Mouse (Mus musculus) hindbrain, embryonic 14.5 days (tissue): Measurements from ENCODE around the gene Hgd. TPM values are rescaled to one million over a fixed set of nuclear protein-coding genes. Genes with fewer than 3 reads are reported as not detected.

Experiments
- ATAC-seq: fragments of 200-750 bp; cut with Nextera tagmentation; 2 replicates; pipeline ENCODE4 v1.8.0; 2017; ENCODE audit warnings: moderate number of reproducible peaks, mild to moderate bottlenecking, moderate TSS enrichment, moderate library complexity; ENCODE audit not compliant: low FRiP score
- DNase-seq: peaks from one replicate; pipeline ENCODE4 v3.0.0-alpha.2; 2015; ENCODE audit warnings: low spot score
- H3K27ac ChIP-seq: fragments of 300-500 bp; sonication (generic); 2 replicates; pipeline ENCODE4 v1.5.1; 2014; ENCODE audit warnings: mild to moderate bottlenecking, moderate library complexity
- H3K27me3 ChIP-seq: fragments of 300-500 bp; sonication (generic); 2 replicates; pipeline ENCODE4 v1.6.1; 2014; ENCODE audit warnings: mild to moderate bottlenecking, low read length, mixed read lengths; ENCODE audit not compliant: control insufficient read depth, insufficient read depth
- H3K36me3 ChIP-seq: fragments of 300-500 bp; sonication (generic); replicated peaks from 2 replicates; pipeline ENCODE4 v1.6.1; 2014; ENCODE audit not compliant: control insufficient read depth, insufficient read depth
- H3K4me1 ChIP-seq: fragments of 300-500 bp; sonication (generic); replicated peaks from 2 replicates; pipeline ENCODE4 v1.6.1; 2014; ENCODE audit warnings: antibody characterized with exemption, low read length, mixed read lengths; ENCODE audit not compliant: control insufficient read depth, insufficient read depth
- H3K4me2 ChIP-seq: fragments of 300-500 bp; sonication (generic); replicated peaks from 2 replicates; pipeline ENCODE4 v1.6.1; 2014; ENCODE audit warnings: mild to moderate bottlenecking, moderate library complexity
- H3K4me3 ChIP-seq: fragments of 300-500 bp; sonication (generic); replicated peaks from 2 replicates; pipeline ENCODE4 v1.5.1; 2014; ENCODE audit warnings: mild to moderate bottlenecking, low read length
- H3K9ac ChIP-seq: fragments of 300-500 bp; sonication (generic); 2 replicates; pipeline ENCODE4 v1.6.1; 2014
- H3K9me3 ChIP-seq: fragments of 300-500 bp; sonication (generic); 2 replicates; pipeline ENCODE4 v1.6.1; 2016; ENCODE audit warnings: low read length; ENCODE audit not compliant: control insufficient read depth
- WGBS: fragments of 180-500 bp; shearing (Covaris S2); extraction: QIAGEN DNeasy Blood & Tissue Kit; methylation state at CpG from one replicate; pipeline ENCODE4 v1.1.7; 2014; 5-methylcytosine and 5-hydroxymethylcytosine counted together
- polyA plus RNA-seq: library from polyadenylated mRNA; unstranded; fragments of >200 nt; fragmentation: Nextera tagmentation; extraction: Ambion mirVana; gene quantifications from 2 replicates; pipeline ENCODE4 v1.2.1, GENCODE M21; 2014

Gene Hgd
- 0.13 TPM in 1 of 2 replicates, not detected in the other for polyA plus RNA-seq

- Histone ChIP-seq H3K9ac (no peak within 1 kb of the TSS), H3K27me3 (no peaks in the 10 kb centered on the region), H3K36me3 (no peaks in the 10 kb centered on the region), H3K9me3 (no peaks in the 10 kb centered on the region), H3K4me1 (peaks cover 13% of the 10 kb centered on the region), H3K27ac (no peak within 1 kb of the TSS), H3K4me3 (no peak within 1 kb of the TSS), H3K4me2 (no peak within 1 kb of the TSS)
- no peak for DNase-seq
- WGBS = 72% methylated on average over 4 of the region's 4 CpGs
- ATAC-seq = no peak
Observed at GRCm38 (mm10) chr16:37579994-37580393, at the start of gene Hgd. Hgd (plus strand) TSS chr16:37580153.

- 84% methylated on average over 6 of the region's 6 CpGs for WGBS
Observed at GRCm38 (mm10) chr16:37530170-37530569, 49.8 kb upstream of the Hgd start.

GRCm38 (mm10) chr16:37532046-37532445 lies 47.9 kb upstream of the Hgd start:
- 96% methylated on average over 1 of the region's 1 CpGs for WGBS
- no peak for DNase-seq
- no peak overlapping the region for H3K4me3 ChIP-seq

More at GRCm38 (mm10) chr16:37530170-37530569, 49.8 kb upstream of the Hgd start:
- H3K27me3 ChIP-seq = no peaks in the 10 kb centered on the region
- H3K9ac ChIP-seq = no peak overlapping the region
- no peak overlapping the region for H3K4me3 ChIP-seq
- H3K36me3 ChIP-seq = peaks cover 26% of the 10 kb centered on the region
- DNase-seq (no peak), ATAC-seq (no peak)
- H3K9me3 ChIP-seq = no peaks in the 10 kb centered on the region
- H3K4me2 ChIP-seq = no peak overlapping the region
- H3K4me1 ChIP-seq = no peaks in the 10 kb centered on the region; the same call in 1 of the 2 replicates
- no peak overlapping the region for H3K27ac ChIP-seq

GRCm38 (mm10) chr16:37533369-37534068 lies 46.4 kb upstream of the Hgd start:
- H3K9ac ChIP-seq = no peak overlapping the region
- H3K9me3 ChIP-seq = no peaks in the 10 kb centered on the region
- ATAC-seq (no peak), DNase-seq (no peak)
- H3K36me3 ChIP-seq = peaks cover 31% of the 10 kb centered on the region
- H3K27me3 ChIP-seq = no peaks in the 10 kb centered on the region
- H3K4me2 ChIP-seq = no peak overlapping the region
- H3K27ac ChIP-seq = no peak overlapping the region
- WGBS = 92% methylated on average over 8 of the region's 8 CpGs
- H3K4me1 ChIP-seq = peaks cover 3% of the 10 kb centered on the region
- no peak overlapping the region for H3K4me3 ChIP-seq

More at GRCm38 (mm10) chr16:37532046-37532445, 47.9 kb upstream of the Hgd start:
- Histone ChIP-seq H3K4me1 (no peaks in the 10 kb centered on the region; the same call in 1 of the 2 replicates), H3K27ac (no peak overlapping the region), H3K4me2 (no peak overlapping the region), H3K9me3 (no peaks in the 10 kb centered on the region), H3K27me3 (no peaks in the 10 kb centered on the region), H3K36me3 (peaks cover 31% of the 10 kb centered on the region), H3K9ac (no peak overlapping the region)
- no peak for ATAC-seq

- WGBS = under 1% methylated on average over 22 of the region's 22 CpGs
- peak overlapping the region; percentile 93 for H3K27ac ChIP-seq
- peaks cover 18% of the 10 kb centered on the region for H3K36me3 ChIP-seq
- no peaks in the 10 kb centered on the region for H3K9me3 ChIP-seq
- H3K4me3 ChIP-seq = peak overlapping the region; percentile 91
- peak overlapping the region; percentile 94 for H3K9ac ChIP-seq
- peak overlapping the region; percentile 82 for H3K4me2 ChIP-seq
- H3K27me3 ChIP-seq = no peaks in the 10 kb centered on the region
- ATAC-seq (peak; percentile 68), DNase-seq (peak; percentile 50)
- H3K4me1 ChIP-seq = peaks cover 17% of the 10 kb centered on the region
Observed at GRCm38 (mm10) chr16:37539240-37539610, 40.7 kb upstream of the Hgd start.

GRCm38 (mm10) chr16:37539611-37540580 lies 40.1 kb upstream of the Hgd start, which contains the start of the genes Gtf2e1 and Rabl3:
Gtf2e1 (minus strand) TSS chr16:37539789.
Rabl3 (plus strand) TSS chr16:37539885.
- Histone ChIP-seq H3K36me3 (peaks cover 12% of the 10 kb centered on the region), H3K27ac (peak within 1 kb of the TSS; percentile 93), H3K4me3 (peak within 1 kb of the TSS; percentile 91), H3K9ac (peak within 1 kb of the TSS; percentile 94), H3K27me3 (no peaks in the 10 kb centered on the region), H3K4me1 (peaks cover 17% of the 10 kb centered on the region), H3K4me2 (peak within 1 kb of the TSS; percentile 82), H3K9me3 (no peaks in the 10 kb centered on the region)
- WGBS = 2% methylated on average over 41 of the region's 41 CpGs
- DNase-seq = peak; percentile 99
- peak; percentile 99 for ATAC-seq

GRCm38 (mm10) chr16:37540776-37541175 lies 39.2 kb upstream of the Hgd start:
- Histone ChIP-seq H3K9ac (no peak overlapping the region), H3K36me3 (peaks cover 5% of the 10 kb centered on the region; the same call in 1 of the 2 replicates), H3K27me3 (no peaks in the 10 kb centered on the region), H3K4me3 (no peak overlapping the region), H3K4me2 (peak overlapping the region; percentile 58), H3K4me1 (peaks cover 18% of the 10 kb centered on the region), H3K27ac (no peak overlapping the region), H3K9me3 (no peaks in the 10 kb centered on the region)
- no peak for DNase-seq
- WGBS = 84% methylated on average over 6 of the region's 6 CpGs
- no peak for ATAC-seq

GRCm38 (mm10) chr16:37546312-37546711 lies 33.6 kb upstream of the Hgd start:
- DNase-seq (no peak), ATAC-seq (no peak)
- 68% methylated on average over 5 of the region's 5 CpGs for WGBS
- Histone ChIP-seq H3K4me2 (no peak overlapping the region), H3K4me3 (no peak overlapping the region), H3K27me3 (no peaks in the 10 kb centered on the region), H3K27ac (peak overlapping the region; percentile 51; the same call in 1 of the 2 replicates), H3K9ac (no peak overlapping the region), H3K9me3 (no peaks in the 10 kb centered on the region), H3K36me3 (peaks cover 5% of the 10 kb centered on the region; the same call in 1 of the 2 replicates), H3K4me1 (peaks cover 13% of the 10 kb centered on the region; the same call in 1 of the 2 replicates)

- Histone ChIP-seq H3K4me1 (peaks cover 13% of the 10 kb centered on the region; the same call in 1 of the 2 replicates), H3K27ac (no peak overlapping the region), H3K4me3 (no peak overlapping the region), H3K4me2 (no peak overlapping the region), H3K36me3 (no peaks in the 10 kb centered on the region), H3K9me3 (no peaks in the 10 kb centered on the region), H3K9ac (no peak overlapping the region), H3K27me3 (no peaks in the 10 kb centered on the region)
- ATAC-seq (peak; percentile 40; the same call in 1 of the 2 replicates), DNase-seq (no peak)
- 44% methylated on average over 3 of the region's 3 CpGs for WGBS
Observed at GRCm38 (mm10) chr16:37550266-37550665, 29.7 kb upstream of the Hgd start.
